Mouse (Mus musculus) cerebellum, adult 2 months (tissue): ENCODE measurements around the gene Ror2.

Experiments used
- CTCF ChIP-seq: fragments of 200-500 bp; IDR thresholded peaks from 2 replicates; pipeline ENCODE4 v1.5.1; 2011; ENCODE audit warnings: low read depth, mild to moderate bottlenecking, control low read depth, low read length, moderate library complexity, borderline replicate concordance; ENCODE audit not compliant: insufficient read depth
- POLR2A ChIP-seq: fragments of 200-500 bp; IDR thresholded peaks from 2 replicates; pipeline ENCODE4 v1.6.1; 2011; ENCODE audit warnings: low read length, control low read depth, borderline replicate concordance; ENCODE audit not compliant: insufficient read depth

GRCm38 (mm10) chr13:53069076-53069690 lies 216.7 kb downstream of the Ror2 start:
- no peak for TF ChIP-seq POLR2A
- no peak for TF ChIP-seq CTCF
